Mouse (Mus musculus) cerebellum, adult 2 months (tissue): ENCODE data around the gene Mis18a. TPM values are rescaled to one million over a fixed set of nuclear protein-coding genes. Genes with fewer than 3 reads are reported as not detected.

Source experiments
- DNase-seq, 2 experiments: peaks; one replicate each; pipeline ENCODE4 v3.0.0; 2021
- H3K27ac ChIP-seq: fragments of 200-500 bp; 2 replicates; pipeline ENCODE4 v1.5.1; 2012; ENCODE audit warnings: low read length, control low read depth, inconsistent platforms; ENCODE audit not compliant: insufficient read depth
- H3K27me3 ChIP-seq: fragments of 200-500 bp; 2 replicates; pipeline ENCODE4 v1.6.1; 2012; ENCODE audit warnings: inconsistent platforms, mild to moderate bottlenecking, low read length, moderate library complexity; ENCODE audit not compliant: control insufficient read depth, insufficient read depth
- H3K4me1 ChIP-seq: fragments of 200-500 bp; 2 replicates; pipeline ENCODE4 v1.6.1; 2011; ENCODE audit warnings: low read length; ENCODE audit not compliant: control insufficient read depth, insufficient read depth
- H3K4me3 ChIP-seq: fragments of 200-500 bp; replicated peaks from 2 replicates; pipeline ENCODE3; 2011; ENCODE audit warnings: mild to moderate bottlenecking, low read depth, low read length, control low read depth; ENCODE audit not compliant: insufficient read depth
- CTCF ChIP-seq: fragments of 200-500 bp; IDR thresholded peaks from 2 replicates; pipeline ENCODE4 v1.5.1; 2011; ENCODE audit warnings: low read depth, mild to moderate bottlenecking, control low read depth, low read length, moderate library complexity, borderline replicate concordance; ENCODE audit not compliant: insufficient read depth
- POLR2A ChIP-seq: fragments of 200-500 bp; IDR thresholded peaks from 2 replicates; pipeline ENCODE4 v1.6.1; 2011; ENCODE audit warnings: low read length, control low read depth, borderline replicate concordance; ENCODE audit not compliant: insufficient read depth
- WGBS: fragments of 180-500 bp; shearing (Covaris S2); methylation state at CpG from one replicate; pipeline ENCODE4 v1.1.7; 2018; 5-methylcytosine and 5-hydroxymethylcytosine counted together
- polyA plus RNA-seq: library from polyadenylated mRNA; depleted of rRNA; stranded (reverse); fragments of >200 nt; gene quantifications from 2 replicates; pipeline ENCODE4 v1.2.3, GENCODE M21; 2012

The Mis18a gene
- polyA plus RNA-seq, 1 experiment = 8.6 TPM

- TF ChIP-seq POLR2A (no peak), CTCF (no peak)
- Histone ChIP-seq H3K4me3 (no peak overlapping the region), H3K27me3 (no peaks in the 10 kb centered on the region), H3K27ac (no peak overlapping the region), H3K4me1 (no peaks in the 10 kb centered on the region)
- no peak for DNase-seq
- 97% methylated on average over 4 of the region's 4 CpGs for WGBS
Observed at GRCm38 (mm10) chr16:90724051-90724450, 3.2 kb downstream of the Mis18a start.

GRCm38 (mm10) chr16:90710313-90710712 lies 16.9 kb downstream of the Mis18a start:
- Histone ChIP-seq H3K27ac (no peak overlapping the region), H3K27me3 (no peaks in the 10 kb centered on the region), H3K4me1 (peaks cover 4% of the 10 kb centered on the region; the same call in 1 of the 2 replicates), H3K4me3 (peak overlapping the region; percentile 23)
- 27% methylated on average over 12 of the region's 12 CpGs for WGBS
- TF ChIP-seq POLR2A (no peak), CTCF (no peak)
- no peak for DNase-seq

- DNase-seq = peak; percentile 84 to 90
- no peak overlapping the region for H3K27ac ChIP-seq
- peak overlapping the region; percentile 23 for H3K4me3 ChIP-seq
- no peak for TF ChIP-seq POLR2A
- TF ChIP-seq CTCF = no peak
- H3K4me1 ChIP-seq = peaks cover 4% of the 10 kb centered on the region; the same call in 1 of the 2 replicates
- 2% methylated on average over 17 of the region's 17 CpGs for WGBS
- no peaks in the 10 kb centered on the region for H3K27me3 ChIP-seq
Observed at GRCm38 (mm10) chr16:90709711-90710289, 17.4 kb downstream of the Mis18a start.

- no peak overlapping the region for H3K4me3 ChIP-seq
- 26% methylated on average over 3 of the region's 3 CpGs for WGBS
Observed at GRCm38 (mm10) chr16:90706279-90706678, 20.9 kb downstream of the Mis18a start.

GRCm38 (mm10) chr16:90704161-90704825 lies 22.9 kb downstream of the Mis18a start:
- TF ChIP-seq CTCF = no peak
- TF ChIP-seq POLR2A = no peak
- H3K4me3 ChIP-seq = no peak overlapping the region
- DNase-seq = no peak
- 71% methylated on average over 13 of the region's 13 CpGs for WGBS
- H3K4me1 ChIP-seq = no peaks in the 10 kb centered on the region
- H3K27ac ChIP-seq = no peak overlapping the region
- no peaks in the 10 kb centered on the region for H3K27me3 ChIP-seq

More at GRCm38 (mm10) chr16:90706279-90706678, 20.9 kb downstream of the Mis18a start:
- DNase-seq = no peak
- no peaks in the 10 kb centered on the region for H3K27me3 ChIP-seq
- TF ChIP-seq CTCF (no peak), POLR2A (no peak)
- peaks cover 4% of the 10 kb centered on the region; the same call in 1 of the 2 replicates for H3K4me1 ChIP-seq
- H3K27ac ChIP-seq = no peak overlapping the region

- DNase-seq = no peak
- TF ChIP-seq POLR2A (no peak), CTCF (no peak)
- H3K4me1 ChIP-seq = no peaks in the 10 kb centered on the region
- no peak overlapping the region for H3K4me3 ChIP-seq
- H3K27me3 ChIP-seq = no peaks in the 10 kb centered on the region
- WGBS = 38% methylated on average over 1 of the region's 1 CpGs
- no peak overlapping the region for H3K27ac ChIP-seq
Observed at GRCm38 (mm10) chr16:90703646-90704045, 23.6 kb downstream of the Mis18a start.

GRCm38 (mm10) chr16:90701541-90701940 lies 25.7 kb downstream of the Mis18a start:
- Histone ChIP-seq H3K4me3 (no peak overlapping the region), H3K27ac (no peak overlapping the region), H3K4me1 (no peaks in the 10 kb centered on the region), H3K27me3 (no peaks in the 10 kb centered on the region)
- 97% methylated on average over 2 of the region's 2 CpGs for WGBS
- DNase-seq = no peak
- no peak for TF ChIP-seq CTCF
- no peak for TF ChIP-seq POLR2A

GRCm38 (mm10) chr16:90699390-90699789 lies 27.8 kb downstream of the Mis18a start:
- no peaks in the 10 kb centered on the region for H3K4me1 ChIP-seq
- no peak for TF ChIP-seq POLR2A
- TF ChIP-seq CTCF = no peak
- H3K27ac ChIP-seq = no peak overlapping the region
- H3K27me3 ChIP-seq = no peaks in the 10 kb centered on the region
- no peak for DNase-seq
- H3K4me3 ChIP-seq = no peak overlapping the region
- WGBS = 70% methylated on average over 14 of the region's 14 CpGs
